Mouse (Mus musculus): Measurements from ENCODE around the gene Col25a1. TPM values are rescaled to one million over a fixed set of nuclear protein-coding genes. Genes with fewer than 3 reads are reported as not detected.

The Col25a1 gene
- total and polyA plus RNA-seq, 2 experiments from 2014 or later = 10.6 to 28.0 TPM

GRCm38 (mm10) chr3:130256610-130257009 lies 125.3 kb downstream of the Col25a1 start:
- H3K9ac ChIP-seq (replicated peaks; ENCODE audit: low read length, poor library complexity, severe bottlenecking) = no peak overlapping the region
- H3K36me3 ChIP-seq (ENCODE audit: insufficient read depth, low read length) = no peaks in the 10 kb centered on the region
- WGBS = 89% methylated on average over 7 of the region's 7 CpGs
- no peaks in the 10 kb centered on the region for H3K4me1 ChIP-seq (ENCODE audit: insufficient read depth, low read length)
- no peak overlapping the region for H3K27ac ChIP-seq (ENCODE audit: low read depth, low read length)
- no peak for TF ChIP-seq CTCF (IDR thresholded peaks at IDR 0.05)
- H3K4me3 ChIP-seq (ENCODE audit: low read depth, low read length) = no peak overlapping the region
- ATAC-seq (ENCODE audit: low FRiP score) (no peak), DNase-seq (ENCODE audit: low spot score) (no peak)
- H3K4me2 ChIP-seq (ENCODE audit: low read depth, low read length, poor library complexity, severe bottlenecking) = no peak overlapping the region
- H3K27me3 ChIP-seq (ENCODE audit: insufficient read depth, low read length) = no peaks in the 10 kb centered on the region
- no peaks in the 10 kb centered on the region for H3K9me3 ChIP-seq (ENCODE audit: low read length)

- TF ChIP-seq CTCF (IDR thresholded peaks at IDR 0.05) = peak; percentile 37
- Histone ChIP-seq H3K9ac (replicated peaks; ENCODE audit: low read length, poor library complexity, severe bottlenecking) (no peak overlapping the region), H3K4me2 (ENCODE audit: low read depth, low read length, poor library complexity, severe bottlenecking) (no peak overlapping the region), H3K27me3 (ENCODE audit: insufficient read depth, low read length) (no peaks in the 10 kb centered on the region), H3K9me3 (ENCODE audit: low read length) (no peaks in the 10 kb centered on the region), H3K4me1 (ENCODE audit: insufficient read depth, low read length) (no peaks in the 10 kb centered on the region), H3K27ac (ENCODE audit: low read depth, low read length) (no peak overlapping the region), H3K36me3 (ENCODE audit: insufficient read depth, low read length) (no peaks in the 10 kb centered on the region), H3K4me3 (ENCODE audit: low read depth, low read length) (no peak overlapping the region)
- ATAC-seq (ENCODE audit: low FRiP score) (no peak), DNase-seq (ENCODE audit: low spot score) (no peak)
- 85% methylated on average over 2 of the region's 2 CpGs for WGBS
Measured at GRCm38 (mm10) chr3:130259670-130260069, 128.4 kb downstream of the Col25a1 start.

- no peaks in the 10 kb centered on the region for H3K27me3 ChIP-seq (ENCODE audit: insufficient read depth, low read length)
- H3K9me3 ChIP-seq (ENCODE audit: low read length) = no peaks in the 10 kb centered on the region
- 96% methylated on average over 2 of the region's 2 CpGs for WGBS
- DNase-seq (ENCODE audit: low spot score) (no peak), ATAC-seq (ENCODE audit: low FRiP score) (no peak)
- H3K27ac ChIP-seq (ENCODE audit: low read depth, low read length) = no peak overlapping the region
- H3K36me3 ChIP-seq (ENCODE audit: insufficient read depth, low read length) = no peaks in the 10 kb centered on the region
- no peak overlapping the region for H3K4me3 ChIP-seq (ENCODE audit: low read depth, low read length)
- H3K9ac ChIP-seq (replicated peaks; ENCODE audit: low read length, poor library complexity, severe bottlenecking) = no peak overlapping the region
- TF ChIP-seq CTCF (IDR thresholded peaks at IDR 0.05) = no peak
- no peaks in the 10 kb centered on the region for H3K4me1 ChIP-seq (ENCODE audit: insufficient read depth, low read length)
- H3K4me2 ChIP-seq (ENCODE audit: low read depth, low read length, poor library complexity, severe bottlenecking) = no peak overlapping the region
Measured at GRCm38 (mm10) chr3:130260316-130260715, 129.0 kb downstream of the Col25a1 start.

- Histone ChIP-seq H3K4me3 (ENCODE audit: low read depth, low read length) (no peak overlapping the region), H3K4me2 (ENCODE audit: low read depth, low read length, poor library complexity, severe bottlenecking) (no peak overlapping the region), H3K4me1 (ENCODE audit: insufficient read depth, low read length) (no peaks in the 10 kb centered on the region), H3K27me3 (ENCODE audit: insufficient read depth, low read length) (no peaks in the 10 kb centered on the region), H3K27ac (ENCODE audit: low read depth, low read length) (no peak overlapping the region), H3K9ac (replicated peaks; ENCODE audit: low read length, poor library complexity, severe bottlenecking) (no peak overlapping the region), H3K36me3 (ENCODE audit: insufficient read depth, low read length) (no peaks in the 10 kb centered on the region), H3K9me3 (ENCODE audit: low read length) (no peaks in the 10 kb centered on the region)
- no peak for TF ChIP-seq CTCF (IDR thresholded peaks at IDR 0.05)
- DNase-seq (ENCODE audit: low spot score) (peak; percentile 37), ATAC-seq (ENCODE audit: low FRiP score) (no peak)
- WGBS = 89% methylated on average over 9 of the region's 9 CpGs
Measured at GRCm38 (mm10) chr3:130265104-130265503, 133.8 kb downstream of the Col25a1 start.

- ATAC-seq (ENCODE audit: low FRiP score) (no peak), DNase-seq (ENCODE audit: low spot score) (no peak)
- no peak overlapping the region for H3K4me3 ChIP-seq (ENCODE audit: low read depth, low read length)
- no peak overlapping the region for H3K9ac ChIP-seq (replicated peaks; ENCODE audit: low read length, poor library complexity, severe bottlenecking)
- H3K4me2 ChIP-seq (ENCODE audit: low read depth, low read length, poor library complexity, severe bottlenecking) = no peak overlapping the region
- 79% methylated on average over 3 of the region's 3 CpGs for WGBS
- no peak overlapping the region for H3K27ac ChIP-seq (ENCODE audit: low read depth, low read length)
- H3K4me1 ChIP-seq (ENCODE audit: insufficient read depth, low read length) = no peaks in the 10 kb centered on the region
- no peak for TF ChIP-seq CTCF (IDR thresholded peaks at IDR 0.05)
- H3K27me3 ChIP-seq (ENCODE audit: insufficient read depth, low read length) = no peaks in the 10 kb centered on the region
- no peaks in the 10 kb centered on the region for H3K36me3 ChIP-seq (ENCODE audit: insufficient read depth, low read length)
- H3K9me3 ChIP-seq (ENCODE audit: low read length) = no peaks in the 10 kb centered on the region
Measured at GRCm38 (mm10) chr3:130270509-130270908, 139.2 kb downstream of the Col25a1 start.

GRCm38 (mm10) chr3:130273949-130274348 lies 142.6 kb downstream of the Col25a1 start:
- Histone ChIP-seq H3K9me3 (ENCODE audit: low read length) (no peaks in the 10 kb centered on the region), H3K27ac (ENCODE audit: low read depth, low read length) (no peak overlapping the region), H3K27me3 (ENCODE audit: insufficient read depth, low read length) (no peaks in the 10 kb centered on the region), H3K36me3 (ENCODE audit: insufficient read depth, low read length) (no peaks in the 10 kb centered on the region), H3K4me2 (ENCODE audit: low read depth, low read length, poor library complexity, severe bottlenecking) (no peak overlapping the region), H3K9ac (replicated peaks; ENCODE audit: low read length, poor library complexity, severe bottlenecking) (no peak overlapping the region), H3K4me3 (ENCODE audit: low read depth, low read length) (no peak overlapping the region), H3K4me1 (ENCODE audit: insufficient read depth, low read length) (0 out of 2 replicates have a peak, but pooled peaks cover 5% of the 10 kb centered on the region)
- WGBS = 79% methylated on average over 2 of the region's 2 CpGs
- DNase-seq (ENCODE audit: low spot score) (no peak), ATAC-seq (ENCODE audit: low FRiP score) (no peak)
- TF ChIP-seq CTCF (IDR thresholded peaks at IDR 0.05) = no peak
